Comparison of ENCODE assay signal across 16 mouse cellular contexts in the genomic region with DNA sequence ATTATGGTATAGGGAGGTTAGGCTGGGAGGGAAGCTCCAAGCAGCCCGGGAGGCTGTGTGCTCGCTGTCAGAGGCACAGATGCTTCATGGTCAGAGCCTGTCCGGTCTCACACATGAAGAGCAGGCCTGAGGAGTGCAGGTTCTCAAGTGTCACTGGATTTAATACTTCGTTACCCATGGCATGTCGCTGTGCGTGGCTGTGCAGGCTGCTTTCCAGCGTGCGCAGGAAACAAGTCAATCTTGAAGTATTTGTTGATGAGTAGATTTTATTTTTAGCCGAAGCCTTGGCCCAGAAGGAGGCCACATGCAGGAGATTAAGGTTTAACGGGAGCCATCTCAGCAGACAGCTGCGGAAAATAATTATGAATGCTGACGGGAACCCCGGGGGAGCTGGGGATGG.
A peak's percentile ranks its signal among the peaks of the same experiment; 100 is the strongest.
DNase-seq lines count a peak whose midpoint lies in the region; ATAC-seq and TF ChIP-seq lines count a peak whose summit lies in the region.
"Had no signal": no experiment of that assay in that cellular context is flagged by ENCODE, and none has a peak within 500 bp of the region (broad histone marks: within the 10 kb centered on the region; RNA-seq: fewer than 3 reads in every experiment).

No protein-coding gene starts in this region.

- H3K27me3 ChIP-seq in stomach, embryonic 16.5 days (ENCODE audit: control insufficient read depth, insufficient read depth, low read length) = no peaks in the 10 kb centered on the region
- no peaks in the 10 kb centered on the region for H3K27me3 ChIP-seq in stomach, postnatal 0 days (ENCODE audit: control insufficient read depth, insufficient read depth, low read length)
- no peaks in the 10 kb centered on the region for H3K27me3 ChIP-seq in kidney, postnatal 0 days (ENCODE audit: insufficient read depth, low read length)
- H3K27me3 ChIP-seq: liver, embryonic 15.5 days had no signal

- peak; percentile 87 for DNase-seq in heart, adult 11 months
- DNase-seq in heart, postnatal 25 days (ENCODE audit: low spot score) = no peak
- no peak for DNase-seq in stomach, postnatal 0 days (ENCODE audit: low spot score)
- peak; percentile 64 for DNase-seq in kidney, postnatal 0 days (ENCODE audit: low spot score)
- peak; percentile 69 for DNase-seq in skeletal muscle tissue, adult 2 months (ENCODE audit: low read depth, low spot score)
- DNase-seq in adrenal gland, postnatal 36 days = no peak
- DNase-seq: adrenal gland, adult 2 months; cerebellum, adult 8-10 months; heart, adult 2 months; right cerebral cortex, postnatal 25 days; thymus, adult 18-20 months had no signal

- H3K9ac ChIP-seq in stomach, embryonic 16.5 days (ENCODE audit: low read length) = no peak overlapping the region
- H3K9ac ChIP-seq in stomach, postnatal 0 days (ENCODE audit: low read length) = no peak overlapping the region
- H3K9ac ChIP-seq in kidney, postnatal 0 days (ENCODE audit: low read depth, low read length) = no peak overlapping the region
- H3K9ac ChIP-seq: hindbrain, embryonic 14.5 days; liver, embryonic 15.5 days had no signal

- no peak overlapping the region for H3K4me2 ChIP-seq in stomach, embryonic 16.5 days (ENCODE audit: low read depth, low read length)
- H3K4me2 ChIP-seq in stomach, postnatal 0 days (replicated peaks; ENCODE audit: low read depth) = no peak overlapping the region
- H3K4me2 ChIP-seq in kidney, postnatal 0 days (ENCODE audit: low read length) = no peak overlapping the region
- H3K4me2 ChIP-seq: hindbrain, embryonic 14.5 days; liver, embryonic 15.5 days had no signal

- 55% methylated on average over 13 of the region's 13 CpGs for WGBS in stomach, embryonic 16.5 days
- WGBS in stomach, postnatal 0 days = 52% methylated on average over 13 of the region's 13 CpGs
- WGBS in kidney, postnatal 0 days = 21% methylated on average over 13 of the region's 13 CpGs

- H3K9me3 ChIP-seq in stomach, embryonic 16.5 days (replicated peaks; ENCODE audit: control insufficient read depth, low read length) = no peaks in the 10 kb centered on the region
- H3K9me3 ChIP-seq in stomach, postnatal 0 days (ENCODE audit: control insufficient read depth, low read length) = no peaks in the 10 kb centered on the region
- no peaks in the 10 kb centered on the region for H3K9me3 ChIP-seq in kidney, postnatal 0 days (replicated peaks; ENCODE audit: low read length)
- H3K9me3 ChIP-seq: liver, embryonic 15.5 days had no signal

- H3K4me1 ChIP-seq in stomach, embryonic 16.5 days (ENCODE audit: control insufficient read depth, insufficient read depth, low read length) = no peaks in the 10 kb centered on the region
- H3K4me1 ChIP-seq in stomach, postnatal 0 days (replicated peaks; ENCODE audit: control insufficient read depth, insufficient read depth) = no peaks in the 10 kb centered on the region
- 0 out of 2 replicates have a peak, but pooled peaks cover 7% of the 10 kb centered on the region for H3K4me1 ChIP-seq in kidney, postnatal 0 days (replicated peaks; ENCODE audit: insufficient read depth, low read length)
- H3K4me1 ChIP-seq: liver, embryonic 15.5 days had no signal

- H3K27ac ChIP-seq in stomach, embryonic 16.5 days (ENCODE audit: low read length) = no peak overlapping the region
- H3K27ac ChIP-seq in stomach, postnatal 0 days (replicated peaks) = no peak overlapping the region
- H3K27ac ChIP-seq in kidney, postnatal 0 days = no peak overlapping the region
- H3K27ac ChIP-seq: heart, adult 2 months; hindbrain, embryonic 14.5 days; liver, embryonic 15.5 days had no signal

- no peak for TF ChIP-seq CTCF in stomach, postnatal 0 days (IDR thresholded peaks at IDR 0.05; ENCODE audit: low read depth)
- TF ChIP-seq CTCF in kidney, postnatal 0 days (IDR thresholded peaks at IDR 0.05; ENCODE audit: low read depth) = no peak

- no peak for TF ChIP-seq EP300 in stomach, postnatal 0 days (optimal IDR thresholded peaks at IDR 0.05)

- H3K4me3 ChIP-seq in stomach, embryonic 16.5 days (replicated peaks; ENCODE audit: low read length) = no peak overlapping the region
- no peak overlapping the region for H3K4me3 ChIP-seq in stomach, postnatal 0 days (ENCODE audit: low read depth, low read length)
- no peak overlapping the region for H3K4me3 ChIP-seq in kidney, postnatal 0 days (replicated peaks; ENCODE audit: low read depth, low read length)
- H3K4me3 ChIP-seq: heart, adult 2 months; liver, embryonic 15.5 days had no signal

- intact Hi-C loops in heart, postnatal 25 days (cut with DNase I) = no loop called here

- H3K36me3 ChIP-seq in stomach, embryonic 16.5 days (ENCODE audit: control insufficient read depth, insufficient read depth, low read length) = no peaks in the 10 kb centered on the region
- no peaks in the 10 kb centered on the region for H3K36me3 ChIP-seq in stomach, postnatal 0 days (ENCODE audit: control insufficient read depth, insufficient read depth, low read length)
- H3K36me3 ChIP-seq in kidney, postnatal 0 days (ENCODE audit: insufficient read depth, low read length) = no peaks in the 10 kb centered on the region
- H3K36me3 ChIP-seq: liver, embryonic 15.5 days had no signal

- 0 out of 2 replicates have a peak, but pooled peaks have one; percentile 17 for ATAC-seq in stomach, embryonic 16.5 days (ENCODE audit: insufficient read depth, low FRiP score)
- ATAC-seq in stomach, postnatal 0 days (ENCODE audit: low FRiP score, low TSS enrichment) = no peak
- 0 out of 2 replicates have a peak, but pooled peaks have one; percentile 33 for ATAC-seq in kidney, postnatal 0 days (replicated peaks; ENCODE audit: low FRiP score, low read depth)
- ATAC-seq in erythroblast, adult 5-6 weeks (replicated peaks; ENCODE audit: low FRiP score, poor library complexity, severe bottlenecking) = no peak
- ATAC-seq: midbrain, embryonic 16.5 days had no signal

Comparison
In these comparisons a context has a peak if more than half of its experiments do, and no peak if none do; other contexts are left out.
1. DNase-seq: peak in heart, adult 11 months (single experiment), kidney, postnatal 0 days (single experiment) and skeletal muscle tissue, adult 2 months (single experiment); none in heart, postnatal 25 days (single experiment), stomach, postnatal 0 days (single experiment) and adrenal gland, postnatal 36 days (0 of 2).
2. ATAC-seq: peak in stomach, embryonic 16.5 days (single experiment) and kidney, postnatal 0 days (single experiment); none in stomach, postnatal 0 days (single experiment) and erythroblast, adult 5-6 weeks (single experiment).